Mouse (Mus musculus) embryo, embryonic 11 days (tissue): ENCODE data around the gene Pth2.

Source experiments
- DNase-seq: peaks from one replicate; pipeline ENCODE4 v3.0.0-alpha.2; 2015

Gene Pth2

DNA sequence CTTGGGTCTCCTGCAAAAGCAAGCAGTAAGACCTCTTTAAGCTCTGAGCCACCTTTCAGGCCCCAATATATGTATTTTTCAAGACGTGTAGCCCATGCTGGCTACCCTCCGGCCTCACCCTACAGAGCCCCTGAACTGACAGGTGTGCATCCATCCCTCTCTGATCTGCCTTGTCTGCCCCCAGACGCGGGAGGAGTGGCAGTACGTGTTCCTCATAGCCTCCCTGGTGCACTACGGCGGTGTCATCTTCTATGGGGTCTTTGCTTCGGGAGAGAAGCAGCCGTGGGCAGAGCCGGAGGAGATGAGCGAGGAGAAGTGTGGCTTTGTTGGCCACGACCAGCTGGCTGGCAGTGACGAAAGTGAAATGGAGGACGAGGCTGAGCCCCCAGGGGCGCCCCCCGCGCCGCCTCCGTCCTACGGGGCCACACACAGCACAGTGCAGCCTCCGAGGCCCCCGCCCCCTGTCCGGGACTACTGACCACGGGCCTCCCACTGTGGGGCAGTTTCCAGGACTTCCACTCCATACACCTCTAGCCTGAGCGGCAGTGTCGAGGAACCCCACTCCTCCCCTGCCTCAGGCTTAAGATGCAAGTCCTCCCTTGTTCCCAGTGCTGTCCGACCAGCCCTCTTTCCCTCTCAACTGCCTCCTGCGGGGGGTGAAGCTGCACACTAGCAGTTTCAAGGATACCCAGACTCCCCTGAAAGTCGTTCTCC is 6.1 kb upstream of the Pth2 start:
- no peak for DNase-seq

DNA sequence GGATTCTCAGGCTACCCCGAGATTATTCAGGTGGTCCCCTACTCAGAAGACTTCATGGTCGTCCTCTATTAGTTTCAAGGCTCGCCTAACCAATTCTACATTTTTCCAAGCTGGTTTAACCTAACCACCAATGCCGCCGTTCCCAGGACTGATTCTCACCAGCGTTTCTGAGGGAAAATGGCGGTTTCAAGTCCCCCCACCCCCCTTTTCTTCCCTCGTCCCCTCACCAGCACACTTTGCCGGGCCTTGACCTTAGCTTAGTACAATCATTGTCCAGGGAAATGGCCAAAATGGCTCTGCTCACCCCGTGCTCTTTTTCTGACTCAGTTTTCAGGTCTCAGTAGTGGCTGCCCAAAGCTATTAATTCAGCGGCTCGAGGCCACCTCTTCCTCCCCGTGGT is 5.4 kb upstream of the Pth2 start:
- no peak for DNase-seq

DNA sequence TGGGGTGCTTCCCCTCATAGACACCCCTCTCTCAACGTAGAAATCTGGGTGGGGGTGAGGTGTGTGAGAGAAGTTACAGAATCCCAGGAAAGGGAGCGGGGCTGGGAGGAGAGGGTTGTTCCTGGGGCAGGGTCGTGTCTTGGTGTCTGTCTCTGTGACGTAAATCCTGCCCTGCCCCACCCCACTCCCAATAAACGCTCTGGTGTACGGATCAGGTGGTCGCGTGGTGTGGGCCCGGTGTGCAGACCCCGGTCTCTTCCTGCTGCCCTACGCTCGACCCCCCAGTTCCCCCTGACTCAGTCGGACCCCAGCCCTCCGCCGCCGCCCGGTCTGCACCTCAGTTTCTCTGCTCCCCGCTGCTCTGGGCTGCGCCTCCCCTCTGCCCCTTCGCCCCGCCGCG is 4.9 kb upstream of the Pth2 start:
- no peak for DNase-seq

DNA sequence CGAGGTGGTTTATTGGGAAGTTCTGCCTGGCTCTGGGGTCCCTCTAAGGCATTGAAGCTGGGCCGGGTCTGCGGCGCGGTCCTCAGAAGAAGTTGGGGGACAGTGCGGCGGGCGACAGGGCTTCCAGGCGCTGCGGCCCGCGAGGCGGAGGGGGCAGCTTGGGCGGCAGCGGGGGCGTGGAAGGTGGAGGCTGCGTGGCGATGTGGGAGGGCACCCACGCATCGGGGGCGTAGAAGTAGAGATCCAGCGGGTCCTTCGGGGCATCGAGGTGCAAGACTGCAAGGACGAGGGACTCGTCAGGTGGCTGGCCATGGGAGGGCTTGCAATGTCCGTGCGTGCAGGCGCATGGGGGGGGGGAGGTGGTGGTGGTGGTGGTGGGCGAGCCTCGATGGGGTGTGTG is 4.4 kb upstream of the Pth2 start:
- no peak for DNase-seq

DNA sequence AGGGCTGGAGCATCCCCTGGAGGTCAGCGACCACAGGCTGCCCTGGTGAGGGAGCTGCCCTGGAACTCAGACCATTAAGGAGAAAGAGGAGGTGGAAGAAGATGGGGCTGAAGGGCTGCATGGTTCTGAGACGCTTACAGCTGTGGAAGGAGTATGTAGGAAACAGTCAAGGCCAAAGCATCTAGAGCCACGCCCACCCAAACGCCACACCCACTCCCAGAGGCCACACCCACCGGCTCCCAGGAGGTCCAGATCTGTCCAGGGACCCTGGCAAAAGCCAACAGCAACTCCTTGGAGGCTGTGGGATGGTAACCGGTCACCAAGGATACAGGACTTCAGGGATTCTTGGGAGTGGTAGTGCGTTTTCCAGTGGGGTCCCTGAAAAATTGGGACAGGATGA is 2.2 kb upstream of the Pth2 start:
- no peak for DNase-seq

DNA sequence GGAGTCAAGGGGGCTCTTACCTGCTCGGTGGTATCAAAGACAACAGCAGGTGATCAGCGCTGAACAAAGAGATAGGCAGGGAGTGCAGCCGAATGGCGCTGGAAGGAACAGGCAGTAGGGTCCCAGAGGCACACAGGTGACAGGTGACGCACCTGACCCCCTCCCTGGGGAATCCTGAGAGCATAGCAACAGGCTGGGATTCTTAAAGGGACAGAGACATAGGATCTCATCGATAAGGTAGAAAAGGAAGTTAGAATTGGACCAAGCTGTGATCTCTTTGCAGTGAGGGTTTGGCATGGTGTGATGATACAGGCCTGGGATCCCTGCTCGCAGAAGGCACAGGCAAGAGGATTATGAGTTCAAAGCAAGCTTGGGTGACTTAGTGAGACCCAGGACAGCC is 1.3 kb upstream of the Pth2 start, which contains the start of gene Gfy:
Gene Gfy, minus strand, starts transcription at position 101 of the 400 bp plus-strand sequence.
- no peak for DNase-seq

DNA sequence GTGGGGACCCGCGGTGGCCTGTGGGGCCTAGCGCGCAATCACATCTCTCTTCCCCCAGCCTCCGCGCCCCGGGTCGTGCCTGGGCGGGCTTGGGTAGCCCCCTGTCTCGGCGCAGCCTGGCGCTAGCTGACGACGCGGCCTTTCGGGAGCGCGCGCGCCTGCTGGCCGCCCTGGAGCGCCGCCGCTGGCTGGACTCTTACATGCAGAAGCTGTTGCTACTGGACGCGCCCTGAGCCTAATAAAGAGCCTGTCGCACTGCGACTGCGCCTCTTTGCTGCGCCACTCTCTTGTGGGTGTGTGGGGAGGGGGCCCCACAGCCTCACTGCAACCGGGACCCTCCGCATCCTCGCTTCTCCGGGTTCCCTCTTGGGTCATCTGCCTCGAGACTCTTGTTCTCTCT is 745 bp downstream of the Pth2 start:
- DNase-seq, result peak; percentile 54

DNA sequence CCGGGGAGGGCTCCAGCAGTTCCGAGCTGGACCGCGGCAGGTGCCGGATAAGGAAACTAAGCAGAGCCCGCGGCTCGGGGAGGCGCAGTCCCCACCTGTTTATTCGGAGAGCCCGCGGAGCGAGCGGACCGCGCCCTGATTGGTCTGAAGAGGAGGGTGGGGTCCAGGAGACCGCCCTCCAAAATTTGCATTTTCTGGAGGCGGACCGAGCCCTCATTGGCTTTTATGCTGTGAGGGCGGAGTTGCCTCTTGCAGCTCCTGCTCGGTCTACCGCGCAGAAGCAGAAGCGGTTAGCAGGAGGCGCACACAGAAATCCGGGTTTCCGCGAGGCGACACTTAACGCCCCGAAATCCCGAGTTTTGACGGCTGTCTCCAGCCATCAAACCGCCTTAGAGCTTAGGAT is 1.4 kb downstream of the Pth2 start:
- peak; percentile 94 for DNase-seq

DNA sequence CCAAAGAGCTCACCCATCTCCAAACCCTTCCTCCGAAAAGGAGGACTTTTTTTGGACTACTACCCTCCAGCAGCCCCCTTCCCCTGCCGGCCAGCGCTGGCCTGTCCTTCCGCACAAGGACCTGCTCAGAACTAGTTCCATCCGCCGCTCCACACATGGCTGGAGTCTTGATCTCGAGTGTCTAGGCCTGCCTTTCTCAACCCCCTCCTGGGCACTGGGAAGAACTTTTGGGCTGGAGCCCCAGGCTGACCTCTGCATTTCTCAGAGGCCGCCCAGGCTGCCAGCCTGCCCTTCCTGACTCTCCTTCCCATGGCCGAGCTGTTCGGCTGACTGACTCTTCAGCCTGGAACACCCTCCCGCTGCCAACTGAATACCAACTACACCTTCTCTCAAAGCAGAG is 1.8 kb downstream of the Pth2 start:
- no peak for DNase-seq

DNA sequence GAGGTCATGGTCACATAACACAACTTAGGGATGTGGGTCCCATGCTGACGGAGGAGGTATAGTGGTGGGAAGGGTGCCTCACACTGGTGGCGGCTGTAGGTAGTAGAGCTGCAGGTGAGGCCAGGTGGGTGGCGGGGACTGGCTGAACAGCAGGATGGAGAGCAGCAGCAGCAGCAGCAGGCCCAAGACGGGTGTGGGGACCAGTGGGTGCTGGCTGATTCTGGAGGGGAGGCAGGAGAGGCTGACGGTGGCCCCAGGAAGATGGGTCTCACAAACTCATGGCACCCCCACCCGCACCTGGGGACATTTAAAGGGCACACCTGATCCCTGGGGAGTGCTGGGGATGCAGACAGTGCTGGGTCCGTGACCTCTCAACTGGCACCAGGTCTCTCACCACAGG is 2.9 kb downstream of the Pth2 start:
- DNase-seq, result no peak

DNA sequence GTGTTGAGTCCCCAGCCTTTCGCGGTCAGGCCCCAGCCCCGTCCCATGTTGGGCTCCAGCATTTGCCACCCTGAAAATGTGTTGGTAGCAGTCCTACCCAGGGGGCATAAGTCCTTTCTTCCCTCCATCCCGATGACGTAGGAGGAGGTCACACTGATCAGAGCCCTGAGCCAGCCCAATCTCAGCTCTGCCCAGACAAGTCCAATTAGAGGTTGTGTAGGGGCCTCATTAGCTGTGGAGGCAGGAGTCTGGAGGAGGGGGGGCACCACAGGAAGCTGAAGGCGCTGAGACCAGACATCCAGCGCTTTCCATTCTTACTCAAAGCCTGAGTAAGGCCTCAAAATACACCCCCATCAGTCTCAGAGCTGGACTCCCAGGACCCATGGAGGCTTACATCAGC is 5.1 kb downstream of the Pth2 start:
- no peak for DNase-seq

DNA sequence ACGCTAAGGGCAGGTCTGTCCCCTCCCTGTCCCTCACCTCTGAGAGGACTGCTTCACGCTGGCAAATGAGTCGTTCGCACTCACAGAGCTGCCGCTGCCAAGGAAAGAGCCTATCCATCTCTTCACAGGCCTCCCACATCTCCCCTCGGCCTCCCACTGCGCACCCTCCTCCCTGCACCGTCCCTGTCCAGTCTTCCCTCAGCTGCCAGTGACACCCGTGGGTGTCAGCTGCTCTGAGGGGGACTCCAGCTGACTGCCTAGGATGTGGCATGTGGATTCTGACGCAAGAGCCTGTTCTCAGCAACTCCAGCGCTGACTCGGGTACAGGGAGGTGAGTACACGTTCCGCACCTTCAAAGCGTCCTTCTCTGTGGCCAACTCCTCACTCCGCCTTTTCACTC is 8.8 kb downstream of the Pth2 start:
- no peak for DNase-seq

DNA sequence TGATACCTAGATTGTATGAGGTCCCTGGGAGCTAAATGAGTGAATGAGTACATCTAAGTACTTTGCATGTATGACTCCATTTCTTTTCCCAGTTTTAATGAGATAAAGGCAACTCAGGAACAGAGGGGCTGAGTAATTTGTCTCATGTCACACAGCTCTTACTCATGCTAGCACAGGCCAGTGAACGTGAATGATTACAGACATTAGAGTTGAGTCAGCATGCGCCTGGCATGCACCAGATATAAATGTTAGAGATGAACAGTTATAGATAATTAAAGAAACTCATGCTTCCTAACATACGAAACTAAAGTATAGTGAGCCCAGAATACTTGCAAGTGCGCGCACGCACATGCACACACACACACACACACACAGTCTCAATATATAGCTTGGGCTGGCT is 9.4 kb downstream of the Pth2 start:
- no peak for DNase-seq

DNA sequence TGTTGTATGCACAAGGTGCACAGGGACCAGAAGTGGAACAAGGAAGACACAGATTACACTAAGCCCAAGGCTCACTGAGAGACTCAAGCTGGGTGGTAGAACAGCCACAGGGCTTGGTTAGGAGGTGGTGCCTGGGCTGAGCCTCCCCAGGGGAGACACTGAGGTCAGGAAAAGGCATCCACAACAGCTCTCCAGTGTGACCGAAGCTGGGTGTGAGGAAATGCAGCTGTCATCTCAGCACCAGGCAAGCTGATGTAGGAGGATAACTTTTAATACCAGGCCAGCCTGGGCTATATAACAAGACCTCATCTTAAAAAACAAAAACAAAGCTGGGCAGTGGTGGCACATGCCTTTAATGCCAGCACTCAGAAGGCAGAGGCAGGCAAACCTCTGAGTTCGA is 10.4 kb downstream of the Pth2 start:
- no peak for DNase-seq

DNA sequence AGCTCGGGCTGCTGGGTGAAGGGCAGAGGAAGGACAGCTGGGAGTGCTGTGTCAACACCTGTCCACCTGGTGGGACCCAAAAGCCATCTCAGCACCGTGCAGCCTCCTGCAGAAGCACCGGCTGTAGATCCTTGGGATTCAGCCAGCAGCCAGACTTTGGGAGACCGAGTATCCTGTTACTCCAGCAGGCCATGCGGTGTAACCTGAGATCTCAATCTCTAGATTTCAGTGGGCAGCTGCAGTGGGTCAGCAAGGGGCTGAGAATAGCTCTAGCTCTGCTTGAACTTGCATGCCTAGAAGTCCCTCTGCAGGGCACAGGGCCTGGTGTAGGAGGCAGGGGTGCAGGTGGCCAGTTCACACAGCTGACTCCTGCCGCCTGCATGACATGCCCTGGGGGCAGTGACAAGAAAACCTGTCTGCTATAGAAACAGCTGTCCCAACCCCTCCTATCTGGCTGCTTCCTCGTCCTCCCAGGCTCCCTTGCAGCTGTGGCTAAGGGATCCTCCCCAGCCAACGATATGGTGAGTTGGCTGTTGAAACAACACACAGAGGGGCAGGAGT is 11.1 kb downstream of the Pth2 start:
- DNase-seq, result peak; percentile 74

DNA sequence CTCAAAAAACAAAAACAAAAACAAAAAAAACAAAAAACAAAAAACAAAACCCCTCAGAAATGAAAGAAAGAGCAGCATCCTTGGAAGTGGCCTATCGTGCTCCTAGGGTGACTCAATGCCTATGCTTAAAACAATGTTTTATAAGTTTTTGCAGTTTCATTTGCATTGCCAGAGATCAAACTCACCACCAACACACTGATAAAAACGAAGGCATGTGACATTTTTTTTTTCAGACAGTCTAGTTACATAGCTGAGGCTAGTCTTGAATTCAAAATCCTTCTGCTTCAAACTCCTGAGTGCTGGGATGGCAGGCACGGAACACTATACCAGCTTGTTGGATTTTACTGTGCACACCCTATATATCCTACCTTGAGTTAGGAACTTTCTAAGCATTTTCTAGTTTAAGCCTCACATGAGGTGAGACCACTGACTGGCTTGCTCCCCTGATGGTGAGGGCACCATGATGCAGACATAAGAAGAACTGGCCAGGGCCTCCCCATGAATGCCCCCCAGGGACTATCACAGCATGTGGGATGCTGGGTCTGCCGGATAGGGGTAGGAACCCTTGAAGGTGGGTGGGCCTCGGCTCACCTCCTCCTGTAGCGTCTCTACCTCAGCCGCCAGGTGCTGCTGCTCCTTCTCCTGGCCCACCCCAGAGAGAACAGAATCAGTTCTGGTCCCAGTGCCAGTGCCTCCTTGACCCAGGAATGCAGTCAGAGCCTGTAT is 12.0 kb downstream of the Pth2 start:
- no peak for DNase-seq

DNA sequence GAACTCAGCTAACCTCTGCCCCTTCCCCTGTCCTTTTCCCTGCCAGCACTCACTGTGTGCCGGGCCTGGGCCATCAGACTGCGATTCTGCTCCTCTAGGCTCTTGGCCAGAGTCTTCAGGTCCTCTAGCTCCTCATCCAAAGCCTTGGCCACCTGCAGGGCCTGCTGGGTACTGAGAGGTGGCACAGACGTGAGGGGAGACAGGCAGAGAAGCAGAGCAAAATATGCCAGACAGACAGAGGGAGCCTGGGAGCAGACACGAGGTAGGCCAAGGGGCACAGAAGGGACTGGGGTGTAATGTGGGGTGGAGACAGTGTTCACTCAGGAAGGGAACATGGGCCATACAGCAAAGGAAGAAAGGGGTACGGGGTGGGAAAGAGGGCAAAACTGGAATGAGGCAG is 12.6 kb downstream of the Pth2 start:
- no peak for DNase-seq

DNA sequence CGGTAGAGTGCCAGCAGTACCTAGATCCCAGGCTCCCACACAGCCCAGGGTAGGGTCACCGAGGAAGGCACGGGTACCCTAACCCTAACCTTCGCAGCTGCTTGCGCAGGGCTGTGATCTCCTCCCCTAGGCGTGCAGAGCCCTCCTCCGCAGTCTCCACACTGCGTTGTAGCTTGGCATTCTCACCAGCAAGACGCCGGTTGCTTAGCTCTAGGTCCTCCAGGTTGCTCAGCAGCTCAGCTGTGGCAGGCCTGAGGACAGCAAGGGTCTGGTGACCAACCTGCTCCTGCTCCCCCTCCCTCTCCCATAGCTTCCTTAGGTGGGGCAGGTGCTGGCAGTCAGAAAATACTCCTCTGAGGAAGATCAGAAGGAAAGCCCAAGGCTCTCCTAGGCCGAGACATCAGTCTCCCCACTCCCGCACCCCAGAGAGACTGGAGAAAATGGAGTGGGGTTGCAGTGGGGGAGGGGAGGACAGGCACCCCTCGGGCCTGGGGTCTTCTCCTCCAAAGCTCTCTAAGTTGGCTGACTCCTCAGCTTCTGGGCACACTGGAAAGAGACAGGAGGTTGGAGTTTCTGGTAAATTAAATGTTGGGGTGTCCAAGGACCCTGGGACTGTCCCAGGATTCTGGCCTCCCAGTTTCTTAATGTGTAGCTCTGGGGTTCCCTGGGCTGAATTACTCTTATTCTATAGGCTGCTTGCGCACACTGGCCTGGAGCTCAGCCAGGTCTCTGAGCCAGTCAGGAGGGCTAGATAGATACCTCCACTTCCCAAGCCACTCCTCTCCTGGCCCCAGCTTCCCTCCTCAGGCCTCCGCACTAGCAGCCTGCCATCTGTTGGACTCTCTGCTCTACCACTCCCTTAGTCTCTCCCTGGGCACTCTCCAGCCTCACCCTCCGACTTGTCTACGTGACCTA is 13.3 kb downstream of the Pth2 start:
- DNase-seq, result no peak

DNA sequence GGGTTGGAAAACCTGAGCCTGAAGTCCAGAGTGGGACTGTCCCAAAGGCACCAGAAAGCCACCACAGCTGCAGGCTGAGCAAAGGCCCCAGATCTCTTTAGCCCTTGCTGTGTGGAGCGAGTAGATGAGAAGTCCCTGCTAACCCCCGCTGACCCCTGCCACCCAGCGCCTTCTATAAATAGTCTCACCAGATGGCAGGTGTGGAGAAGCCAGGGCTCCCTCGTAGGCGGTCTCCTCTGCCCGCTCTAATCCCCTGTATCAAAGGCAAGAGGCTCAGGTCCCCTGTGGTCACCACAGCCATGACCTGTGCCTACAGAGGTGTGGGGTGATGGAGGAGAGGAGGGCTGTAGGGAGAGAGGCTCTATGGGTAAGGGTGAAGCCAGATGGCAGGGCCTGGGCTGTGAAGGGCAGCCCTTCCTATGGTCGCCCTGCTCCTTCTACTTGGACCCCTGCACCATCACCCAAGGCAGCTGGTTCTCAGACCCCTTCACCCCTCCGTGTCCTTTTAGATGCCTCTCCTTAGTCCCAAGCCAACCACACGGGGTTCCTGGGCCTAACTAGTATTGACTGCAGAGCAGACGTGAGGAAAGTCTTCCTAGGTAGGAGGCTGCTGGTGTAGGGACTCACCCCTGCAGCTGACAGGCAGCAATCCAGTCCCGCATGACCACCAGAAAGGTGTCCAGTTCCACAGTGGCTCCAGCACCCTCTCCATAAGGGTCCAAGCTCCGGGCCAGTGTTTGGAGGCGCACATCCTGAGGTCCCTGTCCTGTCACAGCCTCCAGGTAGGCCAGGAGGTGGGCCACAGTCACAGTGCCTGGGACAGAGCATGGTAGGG is 14.8 kb downstream of the Pth2 start:
- DNase-seq, result no peak

DNA sequence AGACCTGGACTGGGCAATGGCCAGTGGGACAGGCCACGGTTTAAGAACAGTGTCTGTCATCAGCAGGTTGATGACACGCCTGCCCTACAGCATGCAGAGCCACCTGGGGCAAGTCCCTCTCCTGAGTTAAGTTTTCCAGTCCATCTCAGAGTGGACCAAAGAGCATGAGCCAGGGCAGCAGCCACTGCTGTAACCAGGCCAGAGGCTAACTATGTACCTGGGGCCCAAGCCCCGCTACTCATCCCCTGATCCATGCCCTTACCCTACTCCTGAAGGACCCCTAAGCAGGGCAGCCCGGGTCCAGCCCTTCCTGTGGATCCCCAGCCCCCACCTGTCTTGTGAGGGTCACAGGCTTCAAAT is 15.4 kb downstream of the Pth2 start:
- DNase-seq, result no peak

DNA sequence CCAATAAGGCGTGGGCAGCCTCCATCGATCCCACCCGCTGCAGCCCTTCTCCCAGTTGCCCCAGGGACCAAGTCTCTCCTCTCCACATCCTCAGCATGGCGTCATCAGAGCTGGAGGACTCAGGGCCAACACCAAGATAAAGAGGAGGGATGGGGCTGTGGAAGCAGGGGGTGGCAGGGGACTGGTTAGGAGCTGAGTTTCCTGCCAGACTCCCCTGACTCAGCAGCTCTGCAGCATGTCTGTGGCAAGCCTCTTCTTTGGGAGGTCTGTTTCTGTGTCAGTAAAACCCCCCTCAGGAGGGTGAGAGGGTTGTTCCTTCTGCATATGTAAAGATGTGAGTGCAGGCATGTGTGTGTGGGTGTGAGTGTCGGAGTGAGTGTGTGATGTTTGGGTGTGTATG is 16.2 kb downstream of the Pth2 start:
- no peak for DNase-seq

DNA sequence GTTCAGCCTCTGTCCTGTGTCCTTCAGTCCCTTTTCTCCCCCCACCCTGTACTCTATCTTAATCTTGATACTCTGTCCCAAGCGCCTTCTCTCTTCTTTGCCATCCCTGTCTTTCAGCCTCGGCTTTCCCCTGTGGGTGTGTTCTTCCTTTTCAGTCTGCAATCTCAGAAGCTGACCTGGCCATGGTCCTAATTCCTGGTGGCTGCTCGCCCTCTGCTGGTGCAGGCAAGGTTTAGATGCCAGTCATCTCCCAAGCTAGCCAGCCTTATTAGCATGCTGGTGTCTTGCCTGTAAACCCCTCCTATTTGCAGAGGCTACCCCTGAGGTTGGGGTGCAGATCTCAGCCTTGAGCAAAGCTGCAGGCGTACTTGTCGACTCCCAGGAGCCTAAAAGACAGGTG is 17.6 kb downstream of the Pth2 start:
- DNase-seq, result peak; percentile 83

DNA sequence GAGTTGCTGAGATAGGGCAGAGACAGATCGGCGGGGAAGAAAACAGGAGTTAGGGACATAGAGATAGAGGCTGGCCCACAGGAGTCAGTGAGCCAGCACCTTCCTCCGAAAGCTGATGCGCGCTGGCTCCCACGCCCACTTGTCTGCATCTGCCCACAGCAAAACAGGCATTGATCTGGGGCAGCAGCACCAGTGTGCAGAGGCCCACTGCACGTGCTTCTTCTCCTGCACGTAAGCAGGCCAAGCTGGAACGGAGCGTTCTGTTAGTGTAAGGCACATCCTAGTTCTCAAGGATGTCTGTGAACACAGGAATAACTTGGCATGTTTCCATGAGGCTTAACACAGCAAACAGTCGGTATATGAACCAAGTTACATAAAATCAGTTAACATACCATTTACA is 18.2 kb downstream of the Pth2 start:
- no peak for DNase-seq
